Mouse (Mus musculus) c-Kit-positive CD71-positive TER-119-negative erythroid progenitor cells, embryonic 14.5 days (primary cell): ENCODE data around the gene Pofut2.
A peak's percentile ranks its signal among the peaks of the same experiment; 100 is the strongest.
"Not testable (repeated sequence)": the region's sequence is repeated elsewhere in the genome, so short reads cannot be mapped to it uniquely, and the experiment has no call there.

Source experiments
- DNase-seq: peaks from one replicate; pipeline ENCODE4 v3.0.0-alpha.2; 2013; ENCODE audit warnings: low read depth

The Pofut2 gene

GRCm38 (mm10) chr10:77266281-77266680 lies 7.3 kb downstream of the Pofut2 start:
- no peak for DNase-seq

DNA sequence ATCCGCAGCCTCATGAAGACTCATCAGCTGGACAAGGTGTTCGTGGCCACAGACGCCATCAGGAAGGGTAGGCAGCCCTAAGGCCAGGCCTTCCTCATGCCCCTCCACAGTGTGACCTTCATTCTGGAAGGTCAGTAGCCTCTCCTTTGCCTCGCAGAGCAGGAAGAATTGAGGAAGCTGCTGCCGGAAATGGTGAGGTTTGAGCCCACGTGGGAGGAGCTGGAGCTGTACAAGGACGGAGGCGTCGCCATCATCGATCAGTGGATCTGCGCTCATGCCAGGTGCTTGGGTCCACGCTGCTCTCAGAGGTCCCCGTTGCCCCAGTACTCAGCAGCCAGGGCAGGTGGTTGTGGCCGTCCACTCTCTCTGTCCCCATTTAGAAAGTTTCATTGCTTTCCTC lies 8.0 kb downstream of the Pofut2 start:
- no peak for DNase-seq

DNA sequence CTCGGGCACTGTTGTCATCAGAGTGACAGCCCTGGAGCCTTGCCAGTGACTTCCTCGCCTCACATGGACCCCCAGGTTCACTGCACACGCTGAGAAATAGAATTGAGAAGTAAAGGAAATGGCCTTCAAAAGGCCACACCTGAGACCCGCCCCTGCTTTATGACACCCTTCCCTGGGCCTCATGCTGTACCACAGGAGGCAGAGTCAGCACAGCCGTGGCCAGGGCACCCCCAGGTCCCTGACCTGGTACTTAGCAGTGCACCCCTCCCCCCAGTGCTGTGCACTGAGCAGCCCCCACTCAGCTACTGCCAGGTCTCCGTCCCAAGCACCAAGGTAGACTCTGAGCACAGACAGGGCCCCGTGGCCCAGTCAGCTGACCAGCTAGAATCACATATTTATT lies 10.1 kb downstream of the Pofut2 start:
- no peak for DNase-seq

GRCm38 (mm10) chr10:77272980-77273730 lies 14.1 kb downstream of the Pofut2 start:
- no peak for DNase-seq

DNA sequence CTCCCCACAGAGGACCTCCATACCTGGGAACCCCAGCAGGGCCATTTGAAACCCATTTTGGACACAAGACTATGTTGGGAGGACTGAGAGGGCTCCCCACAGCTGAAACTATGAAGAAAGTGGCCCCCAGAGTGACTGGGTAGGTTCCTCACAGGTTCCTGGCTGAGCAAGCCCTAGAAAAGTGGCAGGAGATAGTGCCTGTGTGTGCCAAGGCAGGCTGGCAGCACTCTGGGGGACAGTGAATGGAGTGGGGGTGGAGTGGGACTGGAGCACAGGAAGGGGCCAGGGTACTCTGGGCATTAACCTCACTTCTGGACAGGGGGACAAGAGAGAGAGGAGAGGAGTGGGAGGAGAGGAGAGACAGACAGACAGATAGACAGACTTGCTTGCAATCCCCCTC lies 14.8 kb downstream of the Pofut2 start:
- no peak for DNase-seq

DNA sequence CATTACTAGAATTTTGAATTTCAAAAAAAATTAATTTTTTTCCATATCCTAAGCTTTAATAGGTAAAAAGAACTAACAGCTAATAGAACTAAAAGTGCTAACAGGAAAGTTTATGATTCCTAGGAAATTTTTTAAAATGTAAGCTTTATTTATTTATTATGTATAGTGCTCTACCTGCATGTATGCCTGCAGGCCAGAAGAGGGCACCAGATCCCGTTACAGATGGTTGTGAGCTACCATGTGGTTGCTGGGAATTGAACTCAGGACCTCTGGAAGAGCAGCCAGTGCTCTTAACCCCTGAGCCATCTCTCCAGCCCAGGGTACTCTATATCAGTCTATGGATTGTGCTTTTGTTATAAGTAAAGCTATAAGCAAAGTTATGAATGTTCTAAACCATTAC lies 23.1 kb downstream of the Pofut2 start:
- not testable (repeated sequence) for DNase-seq

GRCm38 (mm10) chr10:77282822-77283221 lies 23.8 kb downstream of the Pofut2 start:
- peak; percentile 77 for DNase-seq

DNA sequence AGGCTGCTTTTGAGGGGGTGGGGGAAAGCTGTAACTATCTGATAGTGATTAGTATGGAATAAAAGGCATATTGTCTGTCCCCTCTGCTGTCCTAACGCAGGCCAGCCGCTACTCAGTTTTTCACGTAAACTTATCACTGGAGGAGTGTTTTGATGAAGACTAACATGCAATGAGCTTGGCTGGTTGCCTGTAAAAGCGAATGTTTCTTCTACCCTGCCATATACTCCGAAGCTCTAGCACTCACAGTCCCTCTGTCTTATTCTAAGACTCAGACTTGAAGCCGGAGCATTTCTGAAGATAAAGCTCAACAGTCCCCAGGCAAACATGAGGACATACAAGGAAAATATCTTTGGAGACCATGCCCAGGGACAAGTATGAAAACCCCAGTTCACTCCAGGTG lies 25.8 kb downstream of the Pofut2 start:
- DNase-seq = no peak

DNA sequence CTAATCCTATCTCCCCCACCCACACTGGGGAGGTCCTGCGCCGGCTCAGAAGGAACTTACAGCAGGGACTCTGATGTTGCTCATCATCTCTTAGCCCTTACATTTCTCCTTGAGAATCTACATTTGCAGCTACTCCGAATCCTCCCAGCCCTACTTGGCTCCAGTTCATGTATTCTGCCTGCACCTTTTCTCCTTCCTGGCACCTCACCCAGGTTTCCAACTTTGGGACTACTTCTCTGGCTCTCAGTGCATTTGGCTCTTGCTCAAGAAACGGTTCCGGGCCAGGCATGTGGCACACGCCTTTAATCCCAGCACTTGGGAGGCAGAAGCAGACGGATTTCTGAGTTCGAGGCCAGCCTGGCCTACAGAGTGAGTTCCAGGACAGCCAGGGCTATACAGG lies 28.6 kb downstream of the Pofut2 start:
- DNase-seq = no peak

GRCm38 (mm10) chr10:77288639-77289195 lies 29.7 kb downstream of the Pofut2 start:
- no peak for DNase-seq

DNA sequence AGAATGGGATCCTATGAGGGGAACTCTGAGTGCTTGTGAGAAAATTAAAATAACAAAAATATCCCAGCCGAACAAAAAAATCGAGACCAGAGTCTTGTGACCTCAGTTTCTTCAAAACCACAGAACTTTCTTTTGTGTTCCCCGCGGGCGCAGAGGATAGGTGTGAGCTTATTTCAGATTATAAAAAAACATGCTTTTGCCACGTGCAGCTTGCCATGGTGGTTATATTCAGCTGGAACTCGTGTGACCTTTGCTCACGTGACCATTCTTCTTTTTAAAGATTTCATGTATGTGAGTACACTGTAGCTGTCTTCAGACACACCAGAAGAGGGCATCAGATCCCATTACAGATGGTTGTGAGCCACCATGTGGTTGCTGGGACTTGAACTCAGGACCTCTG lies 30.5 kb downstream of the Pofut2 start:
- DNase-seq = no peak

- no peak for DNase-seq
These were observed 31.8 kb downstream of the Pofut2 start for GRCm38 (mm10) chr10:77290624-77291366.

GRCm38 (mm10) chr10:77294691-77295090 lies 35.7 kb downstream of the Pofut2 start:
- no peak for DNase-seq

DNA sequence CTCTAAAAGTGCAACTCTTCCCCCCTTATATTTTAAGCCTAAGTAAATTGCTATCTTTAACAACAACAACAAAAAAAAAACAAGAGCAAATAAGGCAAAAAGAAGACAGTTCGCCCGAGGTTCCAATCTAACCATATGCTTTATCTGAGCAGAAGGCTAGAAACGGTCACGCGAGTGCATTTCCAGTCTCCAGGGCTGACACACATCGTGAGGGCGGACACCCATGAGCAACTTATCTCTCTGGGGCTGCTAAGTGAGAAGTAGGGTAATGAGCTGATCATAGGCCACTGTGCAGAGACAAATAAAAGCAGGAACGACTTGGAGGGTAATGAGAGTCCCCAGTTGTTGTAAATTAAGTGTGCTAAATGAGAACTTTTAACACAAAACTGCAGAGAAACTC lies 39.6 kb downstream of the Pofut2 start:
- peak; percentile 29 for DNase-seq

- no peak for DNase-seq
These were observed 40.2 kb downstream of the Pofut2 start for GRCm38 (mm10) chr10:77299194-77299593.

DNA sequence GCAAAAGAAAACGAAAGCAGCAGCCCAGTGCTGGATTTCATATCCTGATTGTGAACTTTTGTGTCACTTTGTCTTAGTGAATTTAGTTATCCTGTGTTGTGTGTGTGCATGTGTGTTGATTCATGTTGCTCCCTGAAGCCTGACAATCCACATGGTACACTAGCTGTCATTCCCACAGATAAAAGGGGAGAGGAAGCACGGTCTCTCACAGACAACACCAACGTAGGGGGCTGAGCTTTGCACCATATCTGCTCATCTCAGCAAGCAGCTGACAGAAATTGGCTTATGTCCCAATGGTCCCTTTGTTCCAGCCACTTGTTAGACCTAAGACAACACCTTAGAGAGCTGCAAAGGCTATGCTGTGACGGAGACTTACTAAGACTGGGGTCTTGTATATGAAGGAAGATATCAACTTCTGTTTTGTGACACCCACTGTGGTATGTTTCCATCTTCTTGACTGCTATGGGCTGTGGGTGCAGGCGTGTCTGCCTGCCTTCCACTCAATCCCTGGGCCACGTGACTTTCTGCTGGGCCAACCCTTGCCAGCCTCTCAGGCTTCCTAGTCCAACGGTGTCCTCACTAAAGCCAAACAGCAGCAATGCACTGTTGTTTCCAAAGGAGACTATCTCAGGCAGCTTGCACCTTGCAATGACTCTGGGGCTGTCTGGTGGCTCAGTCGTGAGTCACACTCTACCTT lies 41.4 kb downstream of the Pofut2 start:
- no peak for DNase-seq

- peak; percentile 51 for DNase-seq
These were observed 41.9 kb downstream of the Pofut2 start for GRCm38 (mm10) chr10:77300934-77301297.

DNA sequence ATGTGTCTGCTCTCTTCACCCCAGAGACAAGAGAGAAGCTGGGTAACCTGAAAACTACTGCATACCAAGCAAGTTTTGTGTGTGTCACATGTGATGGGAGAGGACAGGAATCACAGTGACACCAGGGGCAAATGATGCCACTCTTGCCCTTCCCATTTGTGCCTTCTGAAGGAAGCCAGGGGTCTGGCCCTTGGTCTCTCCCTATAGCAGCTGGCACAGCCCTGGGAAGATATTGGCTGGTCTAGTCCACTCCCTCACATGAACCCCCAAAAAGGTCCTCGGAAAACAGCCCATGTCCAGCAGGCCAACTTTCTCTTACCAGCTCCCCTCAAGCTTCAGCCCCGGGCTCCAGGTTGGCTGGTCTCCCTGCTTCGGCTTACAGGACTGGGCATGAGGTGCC lies 45.3 kb downstream of the Pofut2 start:
- DNase-seq = no peak

- DNase-seq = no peak
These were observed 46.0 kb downstream of the Pofut2 start for GRCm38 (mm10) chr10:77304840-77305533.

DNA sequence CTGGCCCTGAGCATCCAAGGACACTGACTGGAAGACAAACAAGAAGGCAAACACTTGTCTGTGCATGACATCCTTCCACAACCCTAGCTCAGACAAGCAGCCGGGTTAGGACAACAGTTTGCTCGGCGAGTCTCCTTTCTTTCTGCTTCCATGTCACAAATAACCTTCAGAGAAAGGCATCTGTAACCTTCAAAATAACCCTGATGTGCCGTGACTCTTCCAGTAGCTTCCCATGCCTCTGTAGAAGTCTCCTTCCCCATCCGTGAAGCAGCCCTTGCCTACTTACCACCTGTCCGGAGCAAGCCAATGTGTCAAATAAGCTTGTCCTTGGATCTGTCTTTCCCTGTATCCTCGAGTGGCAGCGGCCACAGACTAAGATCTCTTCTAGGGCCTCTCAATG lies 46.7 kb downstream of the Pofut2 start:
- DNase-seq = no peak

DNA sequence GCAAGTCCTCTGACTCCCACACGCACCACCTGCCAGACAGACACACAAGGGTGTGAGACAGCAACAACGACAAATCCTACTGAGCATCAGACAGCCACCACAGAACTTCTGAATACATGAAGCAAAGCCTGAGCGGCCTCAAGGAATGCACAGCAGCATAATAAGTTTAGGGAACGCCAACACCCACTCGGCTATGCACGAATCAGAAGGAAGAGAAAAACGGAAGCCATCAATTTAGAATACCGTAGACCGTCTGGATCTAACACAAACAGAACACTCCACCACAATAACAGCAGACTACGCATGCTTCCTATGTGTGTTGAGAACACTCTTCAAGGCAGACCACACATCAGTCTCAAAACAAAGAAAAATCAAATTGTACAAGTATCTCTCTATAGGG lies 50.0 kb downstream of the Pofut2 start:
- DNase-seq = no peak

DNA sequence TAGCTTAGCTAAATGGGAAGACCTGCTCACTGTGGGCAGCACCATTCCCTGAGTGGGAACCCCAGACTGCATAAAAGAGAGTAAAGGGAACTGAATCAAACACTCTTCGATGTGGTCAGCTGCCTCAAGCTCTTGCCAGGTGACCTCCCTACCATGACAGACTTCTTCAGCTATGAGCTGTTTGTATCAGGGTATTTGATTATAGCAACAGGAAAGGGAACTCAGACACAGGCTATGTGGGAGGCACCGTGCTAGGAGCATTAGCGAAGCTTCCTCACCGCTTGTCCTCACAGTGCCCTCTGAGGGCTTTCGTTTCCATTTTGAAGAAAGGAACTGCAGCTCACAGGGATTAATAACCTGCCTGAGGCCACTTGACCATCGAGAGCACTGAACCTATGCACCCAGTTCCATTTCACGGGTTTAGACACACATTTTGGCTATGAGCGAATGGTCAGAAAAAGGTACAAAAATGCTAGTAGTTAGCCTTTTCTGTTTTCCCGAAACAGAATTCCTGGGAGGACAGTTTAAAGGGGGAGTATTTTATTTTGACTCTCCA lies 55.8 kb downstream of the Pofut2 start:
- no peak for DNase-seq
